Mouse (Mus musculus) liver, embryonic 13.5 days (tissue): ENCODE measurements around the gene Phgdh. TPM values are rescaled to one million over a fixed set of nuclear protein-coding genes. Genes with fewer than 3 reads are reported as not detected.

Source experiments
- ATAC-seq: fragments of 200-750 bp; cut with Nextera tagmentation; 2 replicates; pipeline ENCODE4 v1.8.0; 2017; ENCODE audit warnings: low read depth, mild to moderate bottlenecking, moderate number of reproducible peaks, moderate library complexity
- DNase-seq: peaks from one replicate; pipeline ENCODE4 v3.0.0; 2022
- H3K27ac ChIP-seq: fragments of 300-500 bp; sonication (generic); 2 replicates; pipeline ENCODE4 v1.5.1; 2015; ENCODE audit warnings: moderate library complexity, mild to moderate bottlenecking, inconsistent platforms
- H3K27me3 ChIP-seq: fragments of 300-500 bp; sonication (generic); 2 replicates; pipeline ENCODE4 v1.6.1; 2015; ENCODE audit warnings: mild to moderate bottlenecking, inconsistent platforms
- H3K36me3 ChIP-seq: fragments of 300-500 bp; sonication (generic); 2 replicates; pipeline ENCODE4 v1.6.1; 2015; ENCODE audit warnings: mild to moderate bottlenecking, inconsistent platforms
- H3K4me1 ChIP-seq: fragments of 300-500 bp; sonication (generic); replicated peaks from 2 replicates; pipeline ENCODE4 v1.6.1; 2015; ENCODE audit warnings: inconsistent platforms
- H3K4me2 ChIP-seq: fragments of 300-500 bp; sonication (generic); 2 replicates; pipeline ENCODE4 v1.6.1; 2015; ENCODE audit warnings: inconsistent platforms, mild to moderate bottlenecking, moderate library complexity
- H3K4me3 ChIP-seq: fragments of 300-500 bp; sonication (generic); replicated peaks from 2 replicates; pipeline ENCODE4 v1.5.1; 2015; ENCODE audit warnings: mild to moderate bottlenecking, inconsistent platforms
- H3K9ac ChIP-seq: fragments of 300-500 bp; sonication (generic); 2 replicates; pipeline ENCODE4 v1.6.1; 2015; ENCODE audit warnings: mild to moderate bottlenecking, inconsistent platforms
- H3K9me3 ChIP-seq: fragments of 300-500 bp; sonication (generic); replicated peaks from 2 replicates; pipeline ENCODE4 v1.6.1; 2016; ENCODE audit warnings: inconsistent platforms
- WGBS: fragments of 180-500 bp; shearing (Covaris S2); methylation state at CpG from one replicate; pipeline ENCODE4 v1.1.7; 2015; ENCODE audit not compliant: insufficient replicate concordance; 5-methylcytosine and 5-hydroxymethylcytosine counted together
- polyA plus RNA-seq: library from polyadenylated mRNA; unstranded; fragments of >200 nt; fragmentation: Nextera tagmentation; extraction: Ambion mirVana; gene quantifications from 2 replicates; pipeline ENCODE4 v1.2.1, GENCODE M21; 2015

Phgdh gene
- polyA plus RNA-seq, 1 experiment from 2014 or later = 305 TPM

DNA sequence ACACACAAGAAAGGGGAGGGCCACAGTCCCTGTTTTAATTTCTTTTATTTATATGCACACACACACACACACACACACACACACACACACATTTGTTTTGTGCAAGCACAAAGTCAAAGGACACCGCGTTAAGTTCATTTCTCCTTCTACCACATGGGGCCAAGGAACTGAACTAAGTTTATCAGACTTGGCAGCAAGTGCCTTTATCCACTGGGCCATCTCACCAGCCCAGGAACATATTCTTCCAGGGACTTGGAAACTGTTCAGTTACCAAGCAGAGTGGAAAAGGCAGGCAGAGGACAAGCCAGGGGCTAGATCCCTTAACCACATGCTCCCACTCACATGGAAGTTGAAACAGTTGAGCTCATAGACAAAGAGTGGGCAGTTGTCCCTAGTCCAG, 29.0 kb upstream of the Phgdh start:
- Histone ChIP-seq H3K27me3 (no peaks in the 10 kb centered on the region), H3K9ac (no peak overlapping the region), H3K36me3 (no peaks in the 10 kb centered on the region), H3K4me2 (no peak overlapping the region), H3K9me3 (no peaks in the 10 kb centered on the region), H3K27ac (no peak overlapping the region), H3K4me3 (no peak overlapping the region), H3K4me1 (no peaks in the 10 kb centered on the region)
- 83% methylated on average over 2 of the region's 2 CpGs for WGBS
- no peak for DNase-seq
- no peak for ATAC-seq

DNA sequence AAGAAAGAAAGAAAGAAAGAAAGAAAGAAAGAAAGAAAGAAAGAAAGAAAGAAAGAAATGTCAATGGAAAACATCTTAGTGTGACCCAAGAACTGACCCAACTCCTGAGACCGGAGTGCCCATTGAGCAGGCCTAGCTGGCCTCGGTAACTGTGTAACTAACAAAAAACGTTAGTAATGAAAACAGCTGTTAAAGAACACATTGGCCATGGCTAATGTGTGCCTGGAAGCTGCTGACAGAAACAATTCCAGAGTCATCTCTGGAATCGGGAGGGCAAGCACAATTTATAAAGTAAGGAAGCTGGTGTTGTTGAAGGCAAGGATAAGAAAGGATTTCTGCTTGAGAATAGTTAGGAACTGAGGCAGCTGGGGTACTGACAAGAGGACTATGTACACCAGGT, 28.5 kb upstream of the Phgdh start:
- DNase-seq = no peak
- Histone ChIP-seq H3K36me3 (no peaks in the 10 kb centered on the region), H3K4me2 (no peak overlapping the region), H3K4me3 (no peak overlapping the region), H3K9me3 (no peaks in the 10 kb centered on the region), H3K27me3 (no peaks in the 10 kb centered on the region), H3K4me1 (no peaks in the 10 kb centered on the region), H3K27ac (no peak overlapping the region), H3K9ac (no peak overlapping the region)
- 54% methylated on average over 4 of the region's 4 CpGs for WGBS
- ATAC-seq = no peak

DNA sequence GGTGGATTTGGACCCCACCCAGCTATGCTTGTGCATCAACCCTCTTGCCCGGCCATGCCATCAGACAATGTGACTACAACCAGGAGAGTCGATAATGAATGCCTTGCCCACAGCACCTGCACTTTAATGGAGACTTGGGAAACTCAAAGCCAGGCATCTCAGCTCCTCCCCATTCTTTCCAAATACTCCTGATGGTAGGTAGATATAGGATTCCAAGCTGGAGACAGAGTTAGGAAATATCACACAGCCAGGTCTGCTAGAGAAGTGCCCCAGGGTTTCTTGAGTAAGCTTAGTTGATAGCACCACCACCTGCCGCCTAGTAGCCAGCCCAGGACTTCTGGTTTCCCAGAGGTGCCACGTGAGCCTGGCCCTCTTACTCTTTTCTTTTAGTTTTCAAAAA, 27.0 kb upstream of the Phgdh start:
- Histone ChIP-seq H3K4me3 (no peak overlapping the region), H3K9ac (no peak overlapping the region), H3K27me3 (no peaks in the 10 kb centered on the region), H3K4me2 (no peak overlapping the region), H3K4me1 (no peaks in the 10 kb centered on the region), H3K9me3 (no peaks in the 10 kb centered on the region), H3K36me3 (no peaks in the 10 kb centered on the region), H3K27ac (no peak overlapping the region)
- DNase-seq (no peak), ATAC-seq (no peak)
- WGBS = 62% methylated on average over 4 of the region's 4 CpGs

DNA sequence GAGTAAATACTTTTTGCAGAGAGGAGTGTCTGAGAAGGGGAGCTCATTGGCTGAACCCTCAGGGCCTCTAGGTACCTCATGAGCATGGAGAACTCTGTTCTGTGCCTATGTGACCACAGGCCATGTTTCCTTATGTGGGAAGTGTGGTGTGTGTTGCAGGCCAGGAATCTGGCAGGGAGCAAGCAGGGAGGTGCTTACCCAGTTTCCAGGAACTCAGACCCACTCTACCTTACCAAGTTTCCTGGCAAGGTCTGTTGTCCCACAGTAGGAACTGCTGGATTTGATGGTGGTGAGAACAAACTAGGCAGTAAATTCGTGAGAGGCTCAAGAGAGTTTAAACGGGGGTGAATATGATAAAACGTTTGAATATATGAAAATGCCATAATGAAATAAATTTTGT, 26.3 kb upstream of the Phgdh start:
- Histone ChIP-seq H3K9ac (no peak overlapping the region), H3K36me3 (no peaks in the 10 kb centered on the region), H3K27me3 (no peaks in the 10 kb centered on the region), H3K4me2 (no peak overlapping the region), H3K4me3 (no peak overlapping the region), H3K27ac (no peak overlapping the region), H3K9me3 (no peaks in the 10 kb centered on the region), H3K4me1 (no peaks in the 10 kb centered on the region)
- ATAC-seq (no peak), DNase-seq (no peak)
- WGBS = 61% methylated on average over 3 of the region's 3 CpGs

DNA sequence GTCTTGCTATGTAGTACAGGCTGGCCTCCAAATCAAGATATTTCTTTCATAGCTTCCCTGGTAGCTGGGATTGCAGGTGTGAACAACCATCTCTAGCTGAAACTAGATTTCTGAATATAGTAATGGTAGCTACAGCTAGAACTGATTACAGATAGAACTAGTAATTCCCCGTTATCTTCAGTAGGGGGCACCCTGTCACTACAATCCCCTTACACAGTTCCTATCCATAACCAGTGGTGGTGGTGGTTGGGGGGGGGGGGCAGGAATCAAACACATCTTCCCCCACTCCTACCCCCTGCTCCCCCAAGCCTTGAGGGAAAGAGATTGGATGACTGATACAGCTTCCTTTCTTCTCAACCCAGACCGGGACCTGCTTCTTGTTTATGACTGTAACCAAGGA, 23.0 kb upstream of the Phgdh start:
- Histone ChIP-seq H3K27ac (no peak overlapping the region), H3K9me3 (no peaks in the 10 kb centered on the region), H3K27me3 (no peaks in the 10 kb centered on the region), H3K36me3 (no peaks in the 10 kb centered on the region), H3K4me1 (no peaks in the 10 kb centered on the region), H3K4me2 (no peak overlapping the region), H3K9ac (no peak overlapping the region), H3K4me3 (no peak overlapping the region)
- WGBS = 26% methylated on average over 2 of the region's 2 CpGs
- DNase-seq = no peak
- no peak for ATAC-seq

DNA sequence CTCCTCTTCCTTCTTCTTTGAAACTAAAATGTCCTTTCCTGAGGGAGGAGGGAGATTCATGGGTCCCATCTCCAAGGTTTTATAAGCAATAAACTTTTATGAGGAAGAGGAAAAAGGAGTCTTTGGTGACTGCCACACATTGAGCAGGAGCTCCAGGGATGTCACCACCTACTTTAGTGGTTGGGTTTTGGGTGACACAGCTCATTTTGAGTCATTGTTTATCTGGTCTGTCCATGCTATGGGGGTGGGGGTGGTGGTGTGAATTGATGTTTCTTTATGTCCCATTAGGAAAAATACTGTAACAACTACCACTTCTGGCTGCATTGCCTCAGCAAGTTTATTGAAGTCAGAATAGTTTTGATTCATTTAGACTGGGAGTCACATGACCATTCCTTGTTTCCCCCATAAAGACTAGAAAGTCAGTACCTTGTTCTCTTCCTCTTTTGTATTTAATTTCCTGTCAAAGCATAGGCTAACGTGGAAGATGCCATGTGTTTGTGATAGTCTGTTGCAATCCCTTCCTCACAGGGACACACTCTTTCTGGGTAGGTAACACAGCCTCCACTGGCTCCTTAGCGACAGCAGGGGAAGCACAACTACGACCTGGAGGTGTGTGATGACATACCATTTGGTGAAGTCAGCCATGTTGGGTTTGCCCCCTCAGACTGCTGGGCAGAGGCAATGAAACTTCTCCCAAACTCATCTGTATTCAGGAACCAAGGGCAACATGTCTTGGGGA, 17.0 kb upstream of the Phgdh start:
- WGBS = 35% methylated on average over 3 of the region's 3 CpGs
- ATAC-seq (no peak), DNase-seq (no peak)
- Histone ChIP-seq H3K27ac (no peak overlapping the region), H3K4me2 (no peak overlapping the region), H3K36me3 (no peaks in the 10 kb centered on the region), H3K4me3 (no peak overlapping the region), H3K27me3 (no peaks in the 10 kb centered on the region), H3K9me3 (no peaks in the 10 kb centered on the region), H3K4me1 (no peaks in the 10 kb centered on the region), H3K9ac (no peak overlapping the region)

DNA sequence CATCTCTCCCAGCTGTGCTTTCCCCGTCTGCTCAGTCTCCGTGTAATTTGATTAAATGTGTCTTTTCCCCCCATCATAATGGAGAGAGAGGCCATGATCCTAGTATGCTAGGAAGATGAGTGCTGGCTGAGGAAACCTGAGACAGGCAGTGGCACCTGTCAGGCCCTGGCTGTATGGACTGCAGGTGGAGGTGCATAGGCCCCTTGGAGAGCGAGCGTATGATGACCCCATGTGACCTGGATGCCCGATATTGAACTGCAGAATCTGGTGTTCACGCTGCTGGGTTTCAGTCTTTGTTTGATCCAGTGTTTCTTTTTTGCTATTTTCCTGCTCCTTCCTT, 16.2 kb upstream of the Phgdh start:
- Histone ChIP-seq H3K9me3 (no peaks in the 10 kb centered on the region), H3K27me3 (no peaks in the 10 kb centered on the region), H3K36me3 (no peaks in the 10 kb centered on the region), H3K4me1 (no peaks in the 10 kb centered on the region), H3K4me3 (no peak overlapping the region), H3K9ac (no peak overlapping the region), H3K4me2 (no peak overlapping the region), H3K27ac (no peak overlapping the region)
- DNase-seq (no peak), ATAC-seq (no peak)
- WGBS = 81% methylated on average over 6 of the region's 6 CpGs

DNA sequence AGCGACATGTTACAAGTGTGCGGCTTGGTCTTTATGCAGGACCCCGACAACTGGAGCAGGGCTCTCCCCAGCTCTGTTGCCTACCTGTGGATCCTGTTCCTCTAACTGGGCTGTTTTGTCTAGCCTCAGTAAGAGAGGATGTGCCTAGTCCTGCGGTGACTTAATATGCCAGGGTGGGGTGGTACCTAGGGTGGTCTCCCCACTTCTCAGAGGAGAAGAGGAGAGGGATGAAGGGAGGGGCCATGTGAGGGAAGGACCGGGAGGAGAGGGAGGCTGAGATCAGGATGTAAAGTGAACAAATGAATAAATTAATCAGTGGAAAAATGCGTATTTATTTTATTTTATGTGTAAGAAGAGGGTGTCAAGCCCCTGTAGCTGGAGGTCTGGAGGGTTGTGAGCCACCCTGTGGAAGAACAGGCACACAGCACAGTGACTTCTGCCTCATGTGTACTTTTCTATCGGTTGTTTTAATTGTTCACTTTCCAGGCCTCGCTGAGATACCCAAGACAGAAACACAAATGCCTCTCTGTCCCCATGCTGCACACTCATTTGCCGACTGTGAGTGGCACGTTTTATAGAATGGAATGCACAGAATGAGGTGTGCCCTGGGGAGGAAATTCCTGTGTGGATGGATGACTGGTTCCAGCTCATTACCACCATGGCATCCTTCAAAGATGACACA, 15.7 kb upstream of the Phgdh start:
- Histone ChIP-seq H3K4me3 (no peak overlapping the region), H3K27me3 (no peaks in the 10 kb centered on the region), H3K36me3 (no peaks in the 10 kb centered on the region), H3K27ac (no peak overlapping the region), H3K9ac (no peak overlapping the region), H3K9me3 (no peaks in the 10 kb centered on the region), H3K4me1 (no peaks in the 10 kb centered on the region), H3K4me2 (no peak overlapping the region)
- no peak for DNase-seq
- WGBS = 71% methylated on average over 10 of the region's 10 CpGs
- ATAC-seq = no peak

DNA sequence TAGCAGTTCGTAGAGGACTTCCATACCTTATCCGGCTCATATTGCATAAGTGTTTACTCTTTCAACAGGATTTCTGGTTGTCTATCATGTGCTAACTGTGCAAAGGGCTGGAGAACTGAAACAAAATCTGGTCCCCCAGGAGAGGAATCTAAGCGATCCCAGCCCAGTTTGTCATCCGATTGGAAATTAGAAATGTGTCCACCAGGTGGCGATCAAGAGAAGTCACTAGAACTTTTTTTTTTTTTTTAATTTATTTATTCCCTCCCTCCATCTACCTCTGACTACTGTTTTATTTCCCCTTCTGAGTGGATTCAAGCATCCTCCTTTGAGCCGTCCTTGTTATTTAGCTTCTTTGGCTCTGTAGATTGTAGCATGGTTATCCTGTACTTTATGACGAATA, 14.1 kb upstream of the Phgdh start:
- Histone ChIP-seq H3K4me2 (no peak overlapping the region), H3K4me1 (peaks cover 5% of the 10 kb centered on the region), H3K36me3 (no peaks in the 10 kb centered on the region), H3K27me3 (no peaks in the 10 kb centered on the region), H3K9me3 (no peaks in the 10 kb centered on the region), H3K4me3 (no peak overlapping the region), H3K9ac (no peak overlapping the region), H3K27ac (no peak overlapping the region)
- ATAC-seq = no peak
- WGBS = 23% methylated on average over 7 of the region's 7 CpGs
- no peak for DNase-seq

DNA sequence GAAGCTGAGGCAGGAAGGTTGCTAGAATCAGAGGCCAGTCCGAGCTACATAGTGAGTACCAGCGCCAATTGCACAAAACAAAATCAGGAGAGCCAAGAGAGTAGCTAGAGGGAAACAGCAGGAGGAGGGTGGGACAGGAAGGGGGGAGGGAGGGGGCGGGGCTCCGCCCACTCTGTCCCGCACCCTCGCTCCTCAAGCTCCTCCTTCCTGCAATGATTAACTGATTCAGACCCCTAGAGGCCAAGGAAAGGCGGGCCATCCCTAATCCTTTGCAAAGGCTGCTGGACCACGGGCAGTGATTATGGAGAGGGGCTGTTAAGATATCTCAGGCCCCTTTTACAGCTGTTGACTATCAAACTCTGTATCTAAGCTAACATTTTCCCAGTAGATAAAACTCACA, 8.9 kb upstream of the Phgdh start:
- Histone ChIP-seq H3K27me3 (no peaks in the 10 kb centered on the region), H3K9ac (no peak overlapping the region), H3K36me3 (no peaks in the 10 kb centered on the region), H3K4me1 (peaks cover 14% of the 10 kb centered on the region), H3K4me2 (peak overlapping the region; percentile 17; the same call in 1 of the 2 replicates), H3K9me3 (no peaks in the 10 kb centered on the region), H3K27ac (no peak overlapping the region), H3K4me3 (no peak overlapping the region)
- no peak for DNase-seq
- WGBS = 11% methylated on average over 8 of the region's 8 CpGs
- peak; percentile 64 for ATAC-seq

DNA sequence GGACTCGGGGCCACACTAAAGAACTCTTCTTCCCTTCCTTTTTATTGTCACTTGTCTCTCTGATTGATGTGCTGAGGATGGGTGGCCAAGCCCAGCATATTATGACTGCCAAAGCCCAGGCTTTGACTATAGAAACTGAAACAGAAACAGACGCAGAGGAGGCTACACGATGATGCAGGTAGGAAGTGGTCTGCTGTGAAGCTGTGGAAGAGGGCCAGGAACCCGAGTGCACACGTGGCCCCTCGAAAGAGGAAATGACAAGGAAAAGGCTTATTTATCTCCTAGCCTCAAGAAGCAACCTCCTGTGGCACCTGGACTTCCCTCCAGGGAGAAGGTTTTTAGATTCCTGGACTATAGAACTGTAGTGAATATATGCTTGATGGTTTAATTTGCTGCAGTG, 8.3 kb upstream of the Phgdh start:
- H3K27me3 ChIP-seq = no peaks in the 10 kb centered on the region
- H3K9me3 ChIP-seq = no peaks in the 10 kb centered on the region
- DNase-seq = no peak
- H3K9ac ChIP-seq = no peak overlapping the region
- WGBS = 28% methylated on average over 6 of the region's 6 CpGs
- H3K4me2 ChIP-seq = peak overlapping the region; percentile 17; the same call in 1 of the 2 replicates
- ATAC-seq = no peak
- no peak overlapping the region for H3K4me3 ChIP-seq
- H3K27ac ChIP-seq = no peak overlapping the region
- no peaks in the 10 kb centered on the region for H3K36me3 ChIP-seq
- peaks cover 14% of the 10 kb centered on the region for H3K4me1 ChIP-seq

DNA sequence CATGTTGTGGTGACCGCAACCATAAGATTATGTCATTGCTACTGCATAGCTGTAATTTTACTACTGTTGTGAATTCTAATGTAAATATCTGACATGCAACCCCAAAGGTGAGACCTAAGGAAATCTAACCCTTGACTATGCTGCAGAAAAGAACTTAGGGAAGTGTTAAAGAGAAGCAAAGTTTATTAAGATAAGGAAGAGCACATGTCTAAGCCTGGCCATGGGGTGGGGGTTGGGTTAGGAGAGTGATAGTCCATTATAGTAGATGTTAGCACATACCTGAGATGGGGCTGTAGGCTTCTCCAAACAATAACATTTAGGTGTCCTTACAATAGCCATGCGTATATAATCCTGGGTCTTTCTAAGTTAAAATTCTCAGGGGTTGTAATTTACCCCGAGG, 3.4 kb upstream of the Phgdh start:
- no peaks in the 10 kb centered on the region for H3K27me3 ChIP-seq
- peaks cover 19% of the 10 kb centered on the region for H3K4me1 ChIP-seq
- ATAC-seq = no peak
- H3K4me3 ChIP-seq = no peak overlapping the region
- 71% methylated on average over 3 of the region's 3 CpGs for WGBS
- H3K27ac ChIP-seq = no peak overlapping the region
- no peak overlapping the region for H3K9ac ChIP-seq
- no peak for DNase-seq
- H3K4me2 ChIP-seq = no peak overlapping the region
- no peaks in the 10 kb centered on the region for H3K9me3 ChIP-seq
- H3K36me3 ChIP-seq = no peaks in the 10 kb centered on the region
